Mouse (Mus musculus): ENCODE measurements around the gene Vmn1r176. TPM values are rescaled to one million over a fixed set of nuclear protein-coding genes. Genes with fewer than 3 reads are reported as not detected.
"Not testable (repeated sequence)": the region's sequence is repeated elsewhere in the genome, so short reads cannot be mapped to it uniquely, and the experiment has no call there.

Gene Vmn1r176
- not detected for total RNA-seq (2021)
- long read RNA-seq, experiment 1, result 0 reads
- long read RNA-seq, experiment 2, result 0 reads

DNA sequence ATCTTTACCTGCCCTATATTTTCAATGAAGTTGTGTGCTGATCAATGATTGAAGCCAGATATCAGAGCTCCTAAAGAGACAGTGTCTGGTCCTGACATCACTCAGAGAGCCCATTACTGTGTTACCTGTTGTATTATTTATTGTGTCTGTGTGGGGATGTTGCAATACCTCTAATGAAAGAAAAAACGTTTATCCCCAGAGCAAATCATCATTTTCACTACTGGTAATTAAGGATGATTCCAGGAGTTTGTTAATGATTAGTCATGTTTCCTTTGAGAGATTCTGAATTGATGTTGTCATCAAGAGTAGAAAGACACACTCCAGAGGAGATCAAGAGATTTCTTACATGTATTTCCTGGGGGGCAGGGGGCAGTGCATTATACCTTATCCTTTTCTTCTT, at the start of gene Vmn1r176:
TSS of gene Vmn1r176 (minus strand) at position 101 of the 400 bp plus-strand sequence.
- DNase-seq, result not testable (repeated sequence)

DNA sequence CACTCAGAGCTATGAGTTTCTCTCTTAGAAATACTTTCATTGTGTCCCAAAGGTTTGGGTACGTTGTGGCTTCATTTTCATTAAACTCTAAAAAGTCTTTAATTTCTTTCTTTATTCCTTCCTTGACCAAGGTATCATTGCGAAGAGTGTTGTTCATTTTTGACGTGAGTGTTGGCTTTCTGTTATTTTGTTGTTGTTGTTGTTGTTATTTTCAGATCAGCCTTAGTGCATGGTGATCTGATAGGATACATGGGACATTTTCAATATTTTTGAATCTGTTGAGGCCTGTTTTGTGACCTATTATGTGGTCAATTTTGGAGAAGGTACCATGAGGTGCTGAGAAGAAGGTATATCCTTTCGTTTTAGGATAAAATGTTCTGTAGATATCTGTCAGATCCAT, 39.7 kb upstream of the Vmn1r176 start:
- not testable (repeated sequence) for DNase-seq

DNA sequence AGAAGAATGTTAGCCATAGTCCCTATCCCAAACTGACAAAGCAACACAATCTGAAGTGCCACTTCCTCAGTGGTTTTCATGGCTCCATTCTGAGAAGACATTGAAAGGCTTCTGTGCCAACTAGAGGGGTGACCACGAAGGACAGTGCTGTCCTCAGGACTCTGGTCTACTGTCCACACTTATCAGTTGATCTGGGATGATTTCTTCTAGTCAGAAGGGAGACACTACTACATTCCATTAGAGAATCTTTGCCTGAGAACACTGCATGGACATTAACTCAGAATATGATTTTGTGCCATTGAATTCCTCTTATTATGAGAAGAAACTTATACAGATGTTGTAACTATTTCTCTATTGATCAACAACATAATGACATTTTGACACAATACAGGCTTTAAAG, 29.2 kb upstream of the Vmn1r176 start, which contains the start of gene Vmn1r177:
TSS of gene Vmn1r177 (minus strand) at position 101 of the 400 bp plus-strand sequence.
- DNase-seq, result not testable (repeated sequence)

DNA sequence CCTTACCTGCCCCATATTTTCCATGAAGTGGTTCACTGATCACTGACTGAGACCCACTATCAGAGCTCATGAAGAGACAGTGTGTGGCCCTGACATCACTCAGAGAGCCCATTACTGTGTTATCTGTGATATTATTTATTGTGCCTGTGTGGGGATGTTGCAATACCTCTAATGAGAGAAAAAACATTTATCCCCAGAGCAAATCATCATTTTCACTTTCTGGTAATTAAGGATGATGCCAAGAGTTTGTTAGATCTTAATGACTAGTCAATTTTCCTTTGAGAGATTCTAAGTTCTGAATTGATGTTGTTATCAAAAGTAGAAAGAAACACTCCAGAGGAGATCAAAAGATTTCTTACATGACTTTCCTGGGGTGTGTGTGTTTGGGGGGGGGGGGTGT, 26.6 kb downstream of the Vmn1r176 start, which contains the start of gene Vmn1r175:
TSS of gene Vmn1r175 (minus strand) at position 101 of the 400 bp plus-strand sequence.
- not testable (repeated sequence) for DNase-seq

DNA sequence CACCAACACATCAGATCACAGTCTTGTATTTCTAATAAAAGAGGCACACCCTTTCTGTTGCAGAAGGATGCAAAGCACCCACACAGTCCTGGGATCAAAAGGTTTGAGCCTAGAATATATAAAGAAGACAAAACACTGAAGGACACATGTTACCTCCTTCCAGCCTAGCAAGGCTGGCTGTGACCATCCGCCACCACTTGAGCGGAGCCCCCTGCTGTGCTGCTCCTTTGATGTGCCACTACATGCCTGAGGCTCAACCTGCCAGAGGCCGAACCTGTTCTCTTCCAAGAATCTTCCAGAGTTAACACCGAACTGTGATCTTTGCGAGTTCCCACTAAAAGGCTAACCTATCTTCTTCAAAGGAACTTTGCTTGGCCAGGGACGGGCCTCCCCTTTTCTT, 52.6 kb downstream of the Vmn1r176 start:
- no peak for DNase-seq

Other genes with a start within 250 kb of the Vmn1r176 start
- gene Vmn1r170, start 231.2 kb downstream of the Vmn1r176 start, total RNA-seq (2021), result not detected
- gene Vmn1r171, start 206.7 kb downstream of the Vmn1r176 start, total RNA-seq (2021), result not detected
- gene Vmn1r172, start 179.1 kb downstream of the Vmn1r176 start, total RNA-seq (2021), result not detected
- not detected for gene Vmn1r173, start 136.7 kb downstream of the Vmn1r176 start, total RNA-seq (2021)
- gene Vmn1r174, start 85.1 kb downstream of the Vmn1r176 start, total RNA-seq (2021), result not detected
- gene Vmn1r175, start 26.7 kb downstream of the Vmn1r176 start, total RNA-seq (2021), result not detected
- not detected for gene Vmn1r177, start 29.1 kb upstream of the Vmn1r176 start, total RNA-seq (2021)
- not detected for gene Vmn1r178, start 54.6 kb upstream of the Vmn1r176 start, total RNA-seq (2021)
- gene Vmn1r179, start 89.6 kb upstream of the Vmn1r176 start, total RNA-seq (2021), result not detected
- gene Vmn1r180, start 113.3 kb upstream of the Vmn1r176 start, total RNA-seq (2021), result not detected
- gene Vmn1r181, start 137.2 kb upstream of the Vmn1r176 start, total RNA-seq (2021), result not detected
- not detected for gene V1rd19, start 164.3 kb upstream of the Vmn1r176 start, total RNA-seq (2021)
- gene Vmn1r183, start 215.9 kb upstream of the Vmn1r176 start, total RNA-seq (2021), result not detected
- 10 to 100 TPM; 23.3 to 26.3 TPM for gene Zfp180, start 244.6 kb upstream of the Vmn1r176 start, total RNA-seq (2021)